Mouse (Mus musculus): ENCODE measurements around the gene Smurf2.

Smurf2 gene

GRCm38 (mm10) chr11:106907253-106907652, 13.3 kb downstream of the Smurf2 start:
- no peak for DNase-seq (ENCODE audit: low spot score in 2 of 2)

GRCm38 (mm10) chr11:106905707-106906106, 14.8 kb downstream of the Smurf2 start:
- no peak for DNase-seq (ENCODE audit: low spot score in 2 of 2)

GRCm38 (mm10) chr11:106899804-106900203, 20.7 kb downstream of the Smurf2 start:
- no peak for DNase-seq (ENCODE audit: low spot score in 2 of 2)

- DNase-seq (ENCODE audit: low spot score in 2 of 2): no peak
Observed at GRCm38 (mm10) chr11:106896561-106897168, 23.9 kb downstream of the Smurf2 start.

- no peak for DNase-seq (ENCODE audit: low spot score in 2 of 2)
Observed at GRCm38 (mm10) chr11:106883656-106884055, 36.9 kb downstream of the Smurf2 start.

- no peak for DNase-seq (ENCODE audit: low spot score in 2 of 2)
Observed at GRCm38 (mm10) chr11:106872650-106873049, 47.9 kb downstream of the Smurf2 start.

- no peak for DNase-seq (ENCODE audit: low spot score in 2 of 2)
Observed at GRCm38 (mm10) chr11:106851438-106851837, 69.1 kb downstream of the Smurf2 start.

GRCm38 (mm10) chr11:106842002-106842401, 78.5 kb downstream of the Smurf2 start:
- DNase-seq (ENCODE audit: low spot score in 2 of 2): no peak

GRCm38 (mm10) chr11:106828079-106828478, 92.4 kb downstream of the Smurf2 start:
- no peak for DNase-seq (ENCODE audit: low spot score in 2 of 2)

- DNase-seq (ENCODE audit: low spot score in 2 of 2): no peak
Observed at GRCm38 (mm10) chr11:106824403-106824802, 96.1 kb downstream of the Smurf2 start.

GRCm38 (mm10) chr11:106823741-106824140, 96.8 kb downstream of the Smurf2 start:
- peak in 1 of 2 experiments; percentile 14 for DNase-seq (ENCODE audit: low spot score in 2 of 2)

GRCm38 (mm10) chr11:106822911-106823310, 97.6 kb downstream of the Smurf2 start:
- DNase-seq (ENCODE audit: low spot score in 2 of 2): peak; percentile 68 to 74

GRCm38 (mm10) chr11:106822491-106822890, 98.0 kb downstream of the Smurf2 start:
- DNase-seq (ENCODE audit: low spot score in 2 of 2): no peak

- no peak for DNase-seq (ENCODE audit: low spot score in 2 of 2)
Observed at GRCm38 (mm10) chr11:106821397-106821796, 99.1 kb downstream of the Smurf2 start.

GRCm38 (mm10) chr11:106820972-106821371, 99.5 kb downstream of the Smurf2 start:
- DNase-seq (ENCODE audit: low spot score in 2 of 2): peak in 1 of 2 experiments; percentile 40

GRCm38 (mm10) chr11:106820252-106820651, 100.3 kb downstream of the Smurf2 start:
- peak in 1 of 2 experiments; percentile 32 for DNase-seq (ENCODE audit: low spot score in 2 of 2)

GRCm38 (mm10) chr11:106819595-106819994, 100.9 kb downstream of the Smurf2 start:
- DNase-seq (ENCODE audit: low spot score in 2 of 2): no peak

GRCm38 (mm10) chr11:106818341-106818740, 102.2 kb downstream of the Smurf2 start:
- peak; percentile 34 to 47 for DNase-seq (ENCODE audit: low spot score in 2 of 2)

- DNase-seq (ENCODE audit: low spot score in 2 of 2): no peak
Observed at GRCm38 (mm10) chr11:106817808-106818207, 102.7 kb downstream of the Smurf2 start.

GRCm38 (mm10) chr11:106817156-106817555, 103.4 kb downstream of the Smurf2 start:
- DNase-seq (ENCODE audit: low spot score in 2 of 2): peak in 1 of 2 experiments; percentile 22

GRCm38 (mm10) chr11:106816316-106816715, 104.2 kb downstream of the Smurf2 start:
- DNase-seq (ENCODE audit: low spot score in 2 of 2): no peak

GRCm38 (mm10) chr11:106815761-106816160, 104.8 kb downstream of the Smurf2 start:
- DNase-seq (ENCODE audit: low spot score in 2 of 2): peak in 1 of 2 experiments; percentile 17

- peak in 1 of 2 experiments; percentile 10 for DNase-seq (ENCODE audit: low spot score in 2 of 2)
Observed at GRCm38 (mm10) chr11:106815331-106815730, 105.2 kb downstream of the Smurf2 start.

All from right cerebral cortex, adult 2 months (tissue).